Mouse (Mus musculus) embryonic fibroblast, embryonic 13.5 days (primary cell): Measurements from ENCODE around the gene B3gat1. TPM values are rescaled to one million over a fixed set of nuclear protein-coding genes. Genes with fewer than 3 reads are reported as not detected.

Experiments used
- H3K27ac ChIP-seq: 2 replicates; pipeline ENCODE4 v1.5.1; 2012; ENCODE audit warnings: low read length, control low read depth, inconsistent platforms; ENCODE audit not compliant: insufficient read depth
- H3K4me1 ChIP-seq: 2 replicates; pipeline ENCODE4 v1.6.1; 2011; ENCODE audit warnings: low read length; ENCODE audit not compliant: control insufficient read depth, insufficient read depth
- H3K4me3 ChIP-seq: 2 replicates; pipeline ENCODE4 v1.5.1; 2011; ENCODE audit warnings: mild to moderate bottlenecking, control low read depth, low read length; ENCODE audit not compliant: insufficient read depth
- CTCF ChIP-seq: IDR thresholded peaks from 2 replicates; pipeline ENCODE4 v1.5.1; 2011; ENCODE audit warnings: mild to moderate bottlenecking, control low read depth, low read length, moderate library complexity, borderline replicate concordance; ENCODE audit not compliant: insufficient read depth
- POLR2A ChIP-seq: IDR thresholded peaks from 2 replicates; pipeline ENCODE4 v1.6.1; 2011; ENCODE audit warnings: low read depth, mild to moderate bottlenecking, control low read depth, low read length, moderate library complexity
- polyA plus RNA-seq: library from polyadenylated mRNA; stranded (reverse); fragments of >200 nt; gene quantifications from 2 replicates; pipeline ENCODE4 v1.2.4, GENCODE M21; 2011; ENCODE audit warnings: low read depth; ENCODE audit not compliant: missing spikeins, insufficient read length

B3gat1 gene
- polyA plus RNA-seq, 1 experiment, result 1.5 TPM

- Histone ChIP-seq H3K27ac (no peak within 1 kb of the TSS), H3K4me1 (no peaks in the 10 kb centered on the region), H3K4me3 (peak within 1 kb of the TSS; percentile 45)
- TF ChIP-seq POLR2A (no peak), CTCF (no peak)
Observed at GRCm38 (mm10) chr9:26805935-26806666, 72.6 kb downstream of the B3gat1 start, which contains the start of gene Glb1l2. Glb1l2 (minus strand) TSS chr9:26806468.

GRCm38 (mm10) chr9:26808735-26809134, 75.2 kb downstream of the B3gat1 start:
- no peaks in the 10 kb centered on the region for H3K4me1 ChIP-seq
- H3K27ac ChIP-seq, result no peak overlapping the region

More at GRCm38 (mm10) chr9:26808735-26809134, 75.2 kb downstream of the B3gat1 start:
- TF ChIP-seq POLR2A, result no peak
- no peak for TF ChIP-seq CTCF
- H3K4me3 ChIP-seq, result no peak overlapping the region

Other genes starting within 250 kb of the B3gat1 start
- 0.35 TPM in 1 of 2 replicates, not detected in the other for gene Glb1l2, start 72.7 kb downstream of the B3gat1 start, polyA plus RNA-seq
- not detected in 2 replicates for gene Glb1l3, start 127.2 kb downstream of the B3gat1 start, polyA plus RNA-seq
- gene Gm1110, start 189.4 kb downstream of the B3gat1 start, polyA plus RNA-seq, result not detected in 2 replicates